Mouse (Mus musculus) midbrain, embryonic 16.5 days (tissue): ENCODE results near the gene Rhox12. TPM values are rescaled to one million over a fixed set of nuclear protein-coding genes. Genes with fewer than 3 reads are reported as not detected.

Experiments
- polyA plus RNA-seq: library from polyadenylated mRNA; unstranded; fragments of >200 nt; fragmentation: Nextera tagmentation; extraction: Ambion mirVana; gene quantifications from 2 replicates; pipeline ENCODE4 v1.2.1, GENCODE M21; 2015

Rhox12 gene
- polyA plus RNA-seq, 1 experiment from 2014 or later, result not detected

Other genes starting within 250 kb of the Rhox12 start
- gene Rhox8, start 232.0 kb downstream of the Rhox12 start, polyA plus RNA-seq, result not detected in 2 replicates
- gene Rhox7b, start 213.7 kb downstream of the Rhox12 start, polyA plus RNA-seq, result not detected in 2 replicates
- not detected in 2 replicates for gene Rhox9, start 209.1 kb downstream of the Rhox12 start, polyA plus RNA-seq
- not detected in 2 replicates for gene Btg1-ps1, start 92.1 kb downstream of the Rhox12 start, polyA plus RNA-seq
- not detected in 2 replicates for gene Btg1-ps2, start 67.8 kb downstream of the Rhox12 start, polyA plus RNA-seq
- not detected in 2 replicates for gene Rhox10, start 44.4 kb downstream of the Rhox12 start, polyA plus RNA-seq
- gene Rhox11, start 25.8 kb downstream of the Rhox12 start, polyA plus RNA-seq, result not detected in 2 replicates
- not detected in 2 replicates for gene Rhox13, start 10.3 kb upstream of the Rhox12 start, polyA plus RNA-seq
- 3.4 and 4.6 TPM in 2 replicates for gene Zbtb33, start 78.9 kb upstream of the Rhox12 start, polyA plus RNA-seq
- gene Tmem255a, start 141.5 kb upstream of the Rhox12 start, polyA plus RNA-seq, result 24.1 and 24.4 TPM in 2 replicates
- gene Atp1b4, start 205.3 kb upstream of the Rhox12 start, polyA plus RNA-seq, result not detected in 2 replicates